Mouse (Mus musculus): ENCODE data around the gene Zfp462. TPM values are rescaled to one million over a fixed set of nuclear protein-coding genes. Genes with fewer than 3 reads are reported as not detected.

The Zfp462 gene
- polyA plus RNA-seq, 1 experiment, result 0.06 TPM

GRCm38 (mm10) chr4:54949561-54949940 lies 4.7 kb downstream of the Zfp462 start:
- Histone ChIP-seq H3K36me3 (replicated peaks; ENCODE audit: low read length) (no peaks in the 10 kb centered on the region), H3K4me3 (replicated peaks) (peak overlapping the region; percentile 92), H3K27me3 (replicated peaks) (peaks cover 57% of the 10 kb centered on the region), H3K9me3 (no peaks in the 10 kb centered on the region), H3K4me1 (peaks cover 36% of the 10 kb centered on the region)
- no peak for TF ChIP-seq GATA1 (IDR thresholded peaks at IDR 0.05; ENCODE audit: borderline replicate concordance, low read length)
- no peak for TF ChIP-seq FLI1 (IDR thresholded peaks at IDR 0.05; ENCODE audit: low read length)

- Histone ChIP-seq H3K27me3 (replicated peaks) (peaks cover 51% of the 10 kb centered on the region), H3K36me3 (replicated peaks; ENCODE audit: low read length) (no peaks in the 10 kb centered on the region), H3K4me3 (replicated peaks) (no peak overlapping the region), H3K4me1 (peaks cover 31% of the 10 kb centered on the region), H3K9me3 (no peaks in the 10 kb centered on the region)
- TF ChIP-seq GATA1 (IDR thresholded peaks at IDR 0.05; ENCODE audit: borderline replicate concordance, low read length) (no peak), FLI1 (IDR thresholded peaks at IDR 0.05; ENCODE audit: low read length) (no peak)
These were observed 5.3 kb downstream of the Zfp462 start for GRCm38 (mm10) chr4:54950136-54950535.

- H3K36me3 ChIP-seq (replicated peaks; ENCODE audit: low read length), result no peaks in the 10 kb centered on the region
- peaks cover 24% of the 10 kb centered on the region for H3K4me1 ChIP-seq
- no peaks in the 10 kb centered on the region for H3K9me3 ChIP-seq
- TF ChIP-seq GATA1 (IDR thresholded peaks at IDR 0.05; ENCODE audit: borderline replicate concordance, low read length) (no peak), FLI1 (IDR thresholded peaks at IDR 0.05; ENCODE audit: low read length) (no peak)
- H3K4me3 ChIP-seq (replicated peaks), result no peak overlapping the region
- H3K27me3 ChIP-seq (replicated peaks), result peaks cover 44% of the 10 kb centered on the region
These were observed 6.0 kb downstream of the Zfp462 start for GRCm38 (mm10) chr4:54950866-54951265.

GRCm38 (mm10) chr4:54953657-54954395 lies 9.0 kb downstream of the Zfp462 start:
- peaks cover 4% of the 10 kb centered on the region; the same call in 1 of the 2 replicates for H3K4me1 ChIP-seq
- no peak overlapping the region for H3K4me3 ChIP-seq (replicated peaks)
- no peaks in the 10 kb centered on the region for H3K36me3 ChIP-seq (replicated peaks; ENCODE audit: low read length)
- peaks cover 15% of the 10 kb centered on the region for H3K27me3 ChIP-seq (replicated peaks)
- TF ChIP-seq GATA1 (IDR thresholded peaks at IDR 0.05; ENCODE audit: borderline replicate concordance, low read length) (no peak), FLI1 (IDR thresholded peaks at IDR 0.05; ENCODE audit: low read length) (no peak)
- H3K9me3 ChIP-seq, result peaks cover 7% of the 10 kb centered on the region; the same call in 1 of the 2 replicates

- Histone ChIP-seq H3K27me3 (replicated peaks) (peaks cover 10% of the 10 kb centered on the region), H3K9me3 (peaks cover 7% of the 10 kb centered on the region; the same call in 1 of the 2 replicates), H3K4me3 (replicated peaks) (no peak overlapping the region), H3K36me3 (replicated peaks; ENCODE audit: low read length) (no peaks in the 10 kb centered on the region), H3K4me1 (no peaks in the 10 kb centered on the region)
- TF ChIP-seq FLI1 (IDR thresholded peaks at IDR 0.05; ENCODE audit: low read length) (no peak), GATA1 (IDR thresholded peaks at IDR 0.05; ENCODE audit: borderline replicate concordance, low read length) (no peak)
These were observed 9.6 kb downstream of the Zfp462 start for GRCm38 (mm10) chr4:54954455-54954854.

GRCm38 (mm10) chr4:54960776-54961175 lies 15.9 kb downstream of the Zfp462 start:
- Histone ChIP-seq H3K36me3 (replicated peaks; ENCODE audit: low read length) (no peaks in the 10 kb centered on the region), H3K9me3 (peaks cover 14% of the 10 kb centered on the region), H3K4me1 (no peaks in the 10 kb centered on the region), H3K4me3 (replicated peaks) (no peak overlapping the region), H3K27me3 (replicated peaks) (no peaks in the 10 kb centered on the region)
- TF ChIP-seq GATA1 (IDR thresholded peaks at IDR 0.05; ENCODE audit: borderline replicate concordance, low read length), result no peak
- no peak for TF ChIP-seq FLI1 (IDR thresholded peaks at IDR 0.05; ENCODE audit: low read length)

GRCm38 (mm10) chr4:54962141-54962540 lies 17.3 kb downstream of the Zfp462 start:
- Histone ChIP-seq H3K36me3 (replicated peaks; ENCODE audit: low read length) (no peaks in the 10 kb centered on the region), H3K4me1 (peaks cover 2% of the 10 kb centered on the region; the same call in 1 of the 2 replicates), H3K9me3 (peaks cover 22% of the 10 kb centered on the region), H3K27me3 (replicated peaks) (no peaks in the 10 kb centered on the region), H3K4me3 (replicated peaks) (no peak overlapping the region)
- TF ChIP-seq GATA1 (IDR thresholded peaks at IDR 0.05; ENCODE audit: borderline replicate concordance, low read length) (no peak), FLI1 (IDR thresholded peaks at IDR 0.05; ENCODE audit: low read length) (no peak)

- TF ChIP-seq GATA1 (IDR thresholded peaks at IDR 0.05; ENCODE audit: borderline replicate concordance, low read length), result no peak
- no peaks in the 10 kb centered on the region for H3K36me3 ChIP-seq (replicated peaks; ENCODE audit: low read length)
- no peaks in the 10 kb centered on the region for H3K27me3 ChIP-seq (replicated peaks)
- peaks cover 2% of the 10 kb centered on the region; the same call in 1 of the 2 replicates for H3K4me1 ChIP-seq
- H3K4me3 ChIP-seq (replicated peaks), result no peak overlapping the region
- H3K9me3 ChIP-seq, result peaks cover 27% of the 10 kb centered on the region
These were observed 18.7 kb downstream of the Zfp462 start for GRCm38 (mm10) chr4:54963551-54963950.

GRCm38 (mm10) chr4:54965169-54965695 lies 20.4 kb downstream of the Zfp462 start:
- Histone ChIP-seq H3K27me3 (replicated peaks) (no peaks in the 10 kb centered on the region), H3K4me3 (replicated peaks) (no peak overlapping the region), H3K9me3 (peaks cover 32% of the 10 kb centered on the region), H3K4me1 (peaks cover 2% of the 10 kb centered on the region; the same call in 1 of the 2 replicates), H3K36me3 (replicated peaks; ENCODE audit: low read length) (no peaks in the 10 kb centered on the region)
- TF ChIP-seq GATA1 (IDR thresholded peaks at IDR 0.05; ENCODE audit: borderline replicate concordance, low read length) (no peak), FLI1 (IDR thresholded peaks at IDR 0.05; ENCODE audit: low read length) (no peak)

- TF ChIP-seq FLI1 (IDR thresholded peaks at IDR 0.05; ENCODE audit: low read length) (no peak), GATA1 (IDR thresholded peaks at IDR 0.05; ENCODE audit: borderline replicate concordance, low read length) (no peak)
- H3K4me1 ChIP-seq, result peaks cover 2% of the 10 kb centered on the region; the same call in 1 of the 2 replicates
- peaks cover 32% of the 10 kb centered on the region for H3K9me3 ChIP-seq
These were observed 21.4 kb downstream of the Zfp462 start for GRCm38 (mm10) chr4:54966161-54966806.

More at GRCm38 (mm10) chr4:54966161-54966806, 21.4 kb downstream of the Zfp462 start:
- H3K36me3 ChIP-seq (replicated peaks; ENCODE audit: low read length), result no peaks in the 10 kb centered on the region
- no peaks in the 10 kb centered on the region for H3K27me3 ChIP-seq (replicated peaks)
- peak overlapping the region; percentile 53 for H3K4me3 ChIP-seq (replicated peaks)
